Comparison of ENCODE assay signal across 21 mouse cellular contexts in genomic region chr3:136251578-136251977, GRCm38 (mm10).
DNase-seq lines count a peak whose midpoint lies in the region; ATAC-seq lines count a peak whose summit lies in the region.
"Had no signal": no experiment of that assay in that cellular context is flagged by ENCODE, and none has a peak within 500 bp of the region (broad histone marks: within the 10 kb centered on the region; RNA-seq: fewer than 3 reads in every experiment).

No protein-coding gene starts in this region.

- ATAC-seq in frontal cortex, adult (ENCODE audit: low TSS enrichment), result peak; percentile 90
- ATAC-seq: activated CD4-positive, CD25-positive, alpha-beta regulatory T cell, adult 4 months; CD4-positive, CD25-positive, alpha-beta regulatory T cell, adult 4 months; forebrain, embryonic 13.5 days; forebrain, embryonic 15.5 days; forebrain, postnatal 0 days; Patski had no signal

- DNase-seq in frontal cortex, postnatal 25 days (ENCODE audit: low spot score in 2 of 2), result no peak
- peak; percentile 18 for DNase-seq in right cerebral cortex, adult 18-20 months
- no peak for DNase-seq in right cerebral cortex, adult 2 months (ENCODE audit: low spot score in 2 of 2)
- no peak for DNase-seq in layer of hippocampus, adult 9-11 months
- DNase-seq: adrenal gland, adult 8-10 months; adrenal gland, postnatal 14 days; adrenal gland, postnatal 36 days; B cell, adult 2 months; cerebellum, adult 11 months; cerebellum, adult 18-20 months; cerebellum, adult 8-10 months; cerebellum, adult 9-11 months; cerebellum, postnatal 14 days; cerebellum, postnatal 36 days; forebrain, postnatal 0 days had no signal
